Mouse (Mus musculus) megakaryocyte, embryonic 14.5 days (primary cell): Measurements from ENCODE around the gene Sptbn4. TPM values are rescaled to one million over a fixed set of nuclear protein-coding genes. Genes with fewer than 3 reads are reported as not detected.

ENCODE experiments used
- H3K27me3 ChIP-seq: replicated peaks from 2 replicates; pipeline ENCODE3; 2012; ENCODE audit warnings: inconsistent platforms
- H3K36me3 ChIP-seq: replicated peaks from 2 replicates; pipeline ENCODE3; 2012; ENCODE audit warnings: low read length, inconsistent platforms, mixed read lengths
- H3K4me1 ChIP-seq: 2 replicates; pipeline ENCODE4 v1.6.1; 2012; ENCODE audit warnings: inconsistent platforms
- H3K4me3 ChIP-seq: replicated peaks from 2 replicates; pipeline ENCODE3; 2012; ENCODE audit warnings: moderate library complexity, mild to moderate bottlenecking, inconsistent platforms
- H3K9me3 ChIP-seq: 2 replicates; pipeline ENCODE4 v1.6.1; 2012; ENCODE audit warnings: inconsistent platforms
- FLI1 ChIP-seq: IDR thresholded peaks from 2 replicates; pipeline ENCODE4 v1.6.1; 2012; ENCODE audit warnings: low read length, inconsistent platforms, mixed read lengths
- GATA1 ChIP-seq: IDR thresholded peaks from 3 replicates; pipeline ENCODE4 v1.6.1; 2012; ENCODE audit warnings: mixed read lengths, low read length, inconsistent platforms, borderline replicate concordance
- polyA plus RNA-seq: library from polyadenylated mRNA; stranded (reverse); fragments of >175 nt; gene quantifications from 2 replicates; pipeline ENCODE4 v1.2.3, GENCODE M21; 2012; ENCODE audit warnings: low replicate concordance; ENCODE audit not compliant: insufficient read depth

Gene Sptbn4
- polyA plus RNA-seq, 1 experiment = 0.27 TPM

- no peak for TF ChIP-seq GATA1
- no peak for TF ChIP-seq FLI1
- H3K4me1 ChIP-seq = peaks cover 40% of the 10 kb centered on the region
- H3K4me3 ChIP-seq = no peak overlapping the region
- no peaks in the 10 kb centered on the region for H3K9me3 ChIP-seq
- H3K27me3 ChIP-seq = peaks cover 60% of the 10 kb centered on the region
- H3K36me3 ChIP-seq = peaks cover 29% of the 10 kb centered on the region
Observed at GRCm38 (mm10) chr7:27339114-27339513, 108.4 kb downstream of the Sptbn4 start.

DNA sequence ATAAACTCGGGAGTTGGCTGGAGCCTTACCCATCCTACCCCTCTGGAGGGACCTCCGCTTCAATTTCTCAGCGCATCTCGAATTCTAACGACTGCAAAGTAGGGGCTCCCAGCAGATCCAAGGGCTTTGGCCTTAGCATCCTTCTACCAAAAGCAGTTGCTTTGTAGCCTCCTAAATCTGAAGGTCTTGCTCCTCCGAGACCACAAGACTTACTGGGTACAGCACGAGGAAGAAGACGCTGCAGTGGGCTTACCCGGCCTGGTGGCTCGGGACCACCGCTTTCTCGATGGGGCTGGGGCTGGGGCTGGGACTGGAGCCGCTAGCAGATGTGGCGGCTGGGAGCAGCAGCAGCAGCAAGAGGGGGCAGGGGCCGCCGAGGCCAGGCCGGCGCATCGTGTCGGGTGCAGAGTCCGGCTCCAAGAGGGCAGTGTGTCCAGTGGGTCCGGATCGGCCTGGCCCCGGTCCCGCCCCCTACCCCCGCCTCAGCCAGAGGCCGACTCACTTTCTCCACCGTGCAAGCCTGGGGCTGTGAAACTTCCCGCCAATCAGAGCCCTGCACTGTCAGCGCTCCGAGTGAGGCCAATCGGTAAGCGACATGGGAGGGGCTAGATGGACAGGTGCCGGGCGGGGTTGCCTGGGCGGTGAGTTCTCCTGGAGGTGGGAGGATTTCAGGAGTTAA lies 110.2 kb downstream of the Sptbn4 start, which contains the start of gene Ltbp4:
Gene Ltbp4, minus strand, starts transcription at position 518 of the 679 bp plus-strand sequence.
- no peak for TF ChIP-seq GATA1
- TF ChIP-seq FLI1 = no peak

DNA sequence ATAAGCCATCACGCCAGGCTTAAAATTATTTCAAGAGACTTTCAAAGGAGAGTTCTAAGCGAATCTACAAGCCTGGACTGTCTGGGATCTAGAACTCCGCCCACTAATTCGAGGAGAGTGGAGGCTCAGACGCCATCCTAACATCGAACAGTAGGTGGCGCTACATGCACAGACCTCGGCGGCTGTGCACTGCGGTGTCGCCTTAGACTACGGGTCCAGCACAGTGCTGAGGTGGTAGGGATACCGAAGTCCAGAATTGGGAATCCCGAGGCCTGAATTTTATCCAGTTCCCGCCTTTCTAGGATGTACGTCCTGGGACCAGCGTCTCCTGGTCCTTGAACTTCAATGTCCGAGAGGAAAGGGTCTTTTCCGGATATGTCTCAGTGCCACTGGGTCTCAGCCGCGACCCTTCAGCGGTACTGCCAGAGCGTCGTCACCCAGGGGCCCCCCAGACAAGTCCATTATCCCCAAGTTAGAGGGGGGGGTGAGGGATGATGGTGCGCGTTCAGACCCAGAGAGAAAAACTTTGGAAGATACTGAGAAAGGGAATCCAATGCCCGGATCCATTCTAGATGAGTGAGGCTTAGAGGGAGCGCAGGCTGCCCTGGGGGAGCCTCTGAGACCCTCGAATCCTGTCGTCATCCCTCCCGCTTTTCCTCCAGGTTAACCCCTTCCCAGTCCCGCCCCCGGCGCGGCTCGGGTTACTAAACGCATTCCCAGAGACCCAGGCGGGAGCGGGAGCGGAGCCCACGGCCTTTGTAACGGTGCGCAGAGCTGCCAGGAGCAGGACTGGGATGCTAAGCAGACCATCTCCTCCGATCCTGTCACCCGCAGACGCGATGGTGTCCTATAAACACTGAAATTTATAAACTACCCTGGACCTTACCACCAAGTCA lies 111.3 kb downstream of the Sptbn4 start:
- H3K27me3 ChIP-seq = peaks cover 89% of the 10 kb centered on the region
- H3K4me1 ChIP-seq = peaks cover 65% of the 10 kb centered on the region
- TF ChIP-seq FLI1 = no peak
- no peak for TF ChIP-seq GATA1
- H3K4me3 ChIP-seq = peak overlapping the region; percentile 75
- H3K36me3 ChIP-seq = peaks cover 2% of the 10 kb centered on the region
- no peaks in the 10 kb centered on the region for H3K9me3 ChIP-seq

More for the DNA sequence above, 110.2 kb downstream of the Sptbn4 start, which contains the start of gene Ltbp4:
- Histone ChIP-seq H3K36me3 (peaks cover 12% of the 10 kb centered on the region), H3K9me3 (no peaks in the 10 kb centered on the region), H3K4me3 (peak within 1 kb of the TSS; percentile 81), H3K4me1 (peaks cover 53% of the 10 kb centered on the region), H3K27me3 (peaks cover 78% of the 10 kb centered on the region)

DNA sequence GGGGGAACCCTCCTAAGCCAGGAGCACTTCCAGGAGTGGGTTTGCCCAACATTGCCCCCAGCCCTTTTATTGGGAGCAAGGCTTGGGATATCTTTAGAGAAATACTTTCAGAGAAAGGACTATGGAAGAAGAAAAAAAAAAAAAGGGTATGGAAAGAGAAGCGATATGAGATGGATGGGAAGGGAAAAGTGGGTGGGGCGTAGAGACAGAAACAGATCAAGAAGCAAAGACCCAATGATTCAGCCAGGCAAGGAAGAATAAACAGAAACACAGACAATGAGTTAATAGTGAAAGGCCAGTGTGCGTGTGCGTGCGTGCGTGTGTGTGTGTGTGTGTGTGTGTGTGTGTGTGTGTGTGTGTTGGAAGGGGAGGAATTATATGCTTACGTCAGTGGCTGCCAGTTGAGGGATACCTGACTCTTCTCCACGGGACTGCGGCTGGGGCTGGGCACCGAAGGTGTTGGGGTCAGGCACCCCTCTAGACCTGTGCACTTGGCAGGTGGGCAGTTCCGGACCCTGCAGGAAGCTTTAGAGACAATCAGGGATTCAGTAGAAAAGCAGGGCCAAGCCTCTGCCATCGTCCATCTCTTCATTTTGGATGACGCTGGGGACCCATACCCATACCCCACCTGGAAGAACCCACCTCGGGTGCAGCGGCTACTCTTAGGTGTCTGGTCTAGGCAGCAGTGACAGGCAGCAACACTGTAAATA lies 112.3 kb downstream of the Sptbn4 start:
- H3K4me1 ChIP-seq = peaks cover 75% of the 10 kb centered on the region
- no peaks in the 10 kb centered on the region for H3K36me3 ChIP-seq
- H3K9me3 ChIP-seq = no peaks in the 10 kb centered on the region
- peaks cover 91% of the 10 kb centered on the region for H3K27me3 ChIP-seq
- H3K4me3 ChIP-seq = peak overlapping the region; percentile 91
- TF ChIP-seq GATA1 (no peak), FLI1 (no peak)

- TF ChIP-seq FLI1 (no peak), GATA1 (no peak)
- Histone ChIP-seq H3K27me3 (peaks cover 93% of the 10 kb centered on the region), H3K9me3 (no peaks in the 10 kb centered on the region), H3K36me3 (no peaks in the 10 kb centered on the region), H3K4me3 (peak overlapping the region; percentile 91), H3K4me1 (peaks cover 82% of the 10 kb centered on the region)
Observed at GRCm38 (mm10) chr7:27334405-27334911, 113.0 kb downstream of the Sptbn4 start.

DNA sequence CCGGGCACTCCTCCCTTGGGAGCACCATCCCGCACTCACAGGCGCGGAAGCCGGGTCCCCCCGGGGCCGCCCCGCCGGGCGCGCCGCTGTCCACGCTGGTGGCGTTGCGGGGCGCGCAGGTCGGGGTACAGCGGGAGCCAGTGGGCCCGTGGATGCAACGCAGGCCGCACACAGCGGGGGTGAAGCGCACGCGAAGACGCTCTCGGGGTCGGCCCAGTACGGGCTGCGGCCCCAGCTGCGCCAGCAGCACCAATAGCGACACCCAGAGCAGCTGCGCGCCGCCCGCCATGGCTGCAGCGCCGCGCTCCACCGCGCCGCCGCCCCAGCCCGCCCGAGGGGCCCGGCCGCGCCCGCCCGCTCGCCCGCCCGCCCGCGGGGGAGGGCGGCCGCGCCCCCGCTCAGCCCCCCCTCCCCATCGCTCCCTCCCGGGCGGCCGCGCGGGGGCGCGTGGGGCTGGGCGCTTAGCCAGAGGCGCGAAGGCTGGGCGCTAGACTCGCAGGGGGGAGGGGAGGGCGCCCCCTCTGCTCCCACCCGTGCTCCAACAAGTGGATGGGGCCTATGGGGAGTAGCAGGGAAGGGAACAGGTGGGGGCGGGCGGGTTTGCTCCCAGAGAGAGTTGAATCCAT lies 114.1 kb downstream of the Sptbn4 start:
- Histone ChIP-seq H3K27me3 (peaks cover 93% of the 10 kb centered on the region), H3K9me3 (no peaks in the 10 kb centered on the region)

GRCm38 (mm10) chr7:27332353-27333199 lies 114.9 kb downstream of the Sptbn4 start:
- H3K27me3 ChIP-seq = peaks cover 91% of the 10 kb centered on the region
- TF ChIP-seq FLI1 (no peak), GATA1 (no peak)
- 0 out of 2 replicates have a peak, but pooled peaks cover under 1% of the 10 kb centered on the region for H3K9me3 ChIP-seq
- peaks cover 88% of the 10 kb centered on the region for H3K4me1 ChIP-seq
- H3K4me3 ChIP-seq = peak overlapping the region; percentile 91
- no peaks in the 10 kb centered on the region for H3K36me3 ChIP-seq

More for the DNA sequence above, 114.1 kb downstream of the Sptbn4 start:
- TF ChIP-seq FLI1 (no peak), GATA1 (no peak)
- H3K4me1 ChIP-seq = peaks cover 92% of the 10 kb centered on the region
- H3K4me3 ChIP-seq = peak overlapping the region; percentile 91
- H3K36me3 ChIP-seq = no peaks in the 10 kb centered on the region

DNA sequence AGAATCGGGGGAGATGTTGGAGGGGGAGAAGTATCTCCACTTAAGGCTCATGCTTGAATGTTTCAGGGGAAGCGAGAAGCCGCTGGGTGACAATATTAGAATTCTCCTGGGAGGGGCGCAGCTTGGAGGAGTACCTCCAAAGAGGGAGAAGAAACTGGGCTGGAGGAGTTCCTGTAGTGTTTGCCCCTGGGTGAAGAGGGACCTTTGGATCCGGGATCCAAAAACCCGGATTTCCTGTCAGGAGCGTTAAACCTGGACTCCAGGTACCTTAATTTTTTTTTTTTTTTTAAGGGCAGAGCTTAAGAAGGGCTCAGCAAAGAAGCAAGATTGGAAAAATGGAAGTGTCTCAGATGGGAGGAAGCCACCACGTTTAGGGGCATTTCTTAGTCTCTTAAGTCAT lies 115.6 kb downstream of the Sptbn4 start:
- Histone ChIP-seq H3K4me1 (peaks cover 82% of the 10 kb centered on the region), H3K9me3 (0 out of 2 replicates have a peak, but pooled peaks cover 3% of the 10 kb centered on the region), H3K4me3 (peak overlapping the region; percentile 91), H3K27me3 (peaks cover 91% of the 10 kb centered on the region), H3K36me3 (no peaks in the 10 kb centered on the region)
- TF ChIP-seq FLI1 (no peak), GATA1 (no peak)
